Mouse (Mus musculus) neural tube, embryonic 13.5 days (tissue): ENCODE measurements around the gene Mapkbp1. TPM values are rescaled to one million over a fixed set of nuclear protein-coding genes. Genes with fewer than 3 reads are reported as not detected.

Experiments
- ATAC-seq: fragments of 200-750 bp; cut with Nextera tagmentation; 2 replicates; pipeline ENCODE4 v1.8.0; 2017; ENCODE audit warnings: low read depth, mild to moderate bottlenecking, moderate TSS enrichment, moderate library complexity
- H3K27ac ChIP-seq: fragments of 300-500 bp; sonication (generic); replicated peaks from 2 replicates; pipeline ENCODE4 v1.5.1; 2015; ENCODE audit warnings: moderate library complexity, mild to moderate bottlenecking, inconsistent platforms
- H3K27me3 ChIP-seq: fragments of 300-500 bp; sonication (generic); 2 replicates; pipeline ENCODE4 v1.6.1; 2015; ENCODE audit warnings: mild to moderate bottlenecking, inconsistent platforms
- H3K36me3 ChIP-seq: fragments of 300-500 bp; sonication (generic); 2 replicates; pipeline ENCODE4 v1.6.1; 2015; ENCODE audit warnings: mild to moderate bottlenecking, inconsistent platforms
- H3K4me1 ChIP-seq: fragments of 300-500 bp; sonication (generic); replicated peaks from 2 replicates; pipeline ENCODE4 v1.6.1; 2015; ENCODE audit warnings: inconsistent platforms
- H3K4me2 ChIP-seq: fragments of 300-500 bp; sonication (generic); 2 replicates; pipeline ENCODE4 v1.6.1; 2015; ENCODE audit warnings: inconsistent platforms, mild to moderate bottlenecking, moderate library complexity
- H3K4me3 ChIP-seq: fragments of 300-500 bp; sonication (generic); 2 replicates; pipeline ENCODE4 v1.5.1; 2015; ENCODE audit warnings: mild to moderate bottlenecking, inconsistent platforms
- H3K9ac ChIP-seq: fragments of 300-500 bp; sonication (generic); 2 replicates; pipeline ENCODE4 v1.6.1; 2015; ENCODE audit warnings: moderate library complexity, mild to moderate bottlenecking, inconsistent platforms
- H3K9me3 ChIP-seq: fragments of 300-500 bp; sonication (generic); 2 replicates; pipeline ENCODE4 v1.6.1; 2016; ENCODE audit warnings: inconsistent platforms
- WGBS: fragments of 180-500 bp; shearing (Covaris S2); methylation state at CpG from one replicate; pipeline ENCODE4 v1.1.7; 2015; 5-methylcytosine and 5-hydroxymethylcytosine counted together
- polyA plus RNA-seq: library from polyadenylated mRNA; unstranded; fragments of >200 nt; fragmentation: Nextera tagmentation; extraction: Ambion mirVana; gene quantifications from 2 replicates; pipeline ENCODE4 v1.2.1, GENCODE M21; 2015

The Mapkbp1 gene
- polyA plus RNA-seq, 1 experiment from 2014 or later = 4.5 TPM

DNA sequence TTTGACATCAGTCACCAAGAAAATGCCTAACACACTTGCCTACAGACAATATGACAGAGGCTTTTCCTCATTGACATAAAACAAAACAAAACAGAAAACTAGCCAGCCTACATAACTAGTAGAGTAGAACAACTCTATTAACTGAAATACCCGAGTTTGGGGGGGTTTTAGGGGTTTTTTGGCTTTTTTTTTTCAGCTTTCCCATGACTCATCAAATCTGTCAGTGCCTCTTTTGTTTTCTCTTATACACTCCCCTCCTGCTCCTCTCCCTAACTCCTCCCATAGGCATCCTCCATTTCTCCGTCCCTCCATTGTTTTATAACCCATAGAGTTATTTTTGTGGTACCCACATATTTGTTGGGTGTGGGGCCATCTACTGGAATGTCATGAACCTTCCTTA, 21.0 kb downstream of the Mapkbp1 start:
- Histone ChIP-seq H3K4me3 (no peak overlapping the region), H3K36me3 (peaks cover 6% of the 10 kb centered on the region; the same call in 1 of the 2 replicates), H3K27me3 (no peaks in the 10 kb centered on the region), H3K9me3 (no peaks in the 10 kb centered on the region), H3K27ac (no peak overlapping the region), H3K4me1 (peaks cover 19% of the 10 kb centered on the region), H3K4me2 (no peak overlapping the region), H3K9ac (no peak overlapping the region)
- no peak for ATAC-seq
- WGBS = 41% methylated on average over 2 of the region's 2 CpGs

DNA sequence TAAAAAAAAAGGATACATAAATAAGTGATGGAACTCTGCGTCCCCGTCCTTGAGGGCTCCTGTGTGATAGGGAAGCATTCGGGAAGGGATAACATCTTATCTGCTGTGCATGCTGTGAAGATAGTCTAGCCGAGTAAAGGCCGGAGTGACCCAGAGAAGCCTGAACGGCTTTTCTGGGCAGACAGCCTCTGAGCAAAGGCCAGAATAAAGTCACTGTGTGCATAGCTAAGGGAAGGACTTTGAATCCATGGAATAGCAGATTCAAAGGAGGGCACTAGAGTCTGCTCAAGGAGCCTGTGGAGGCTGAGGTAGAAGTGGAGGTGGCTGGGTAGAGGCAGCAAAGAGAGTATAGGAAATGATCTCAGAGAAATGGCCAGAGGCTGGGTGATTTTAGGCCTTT, 22.3 kb downstream of the Mapkbp1 start:
- Histone ChIP-seq H3K4me1 (peaks cover 15% of the 10 kb centered on the region), H3K27ac (peak overlapping the region; percentile 80), H3K9ac (no peak overlapping the region), H3K36me3 (peaks cover 12% of the 10 kb centered on the region; the same call in 1 of the 2 replicates), H3K4me3 (no peak overlapping the region), H3K9me3 (no peaks in the 10 kb centered on the region), H3K4me2 (no peak overlapping the region), H3K27me3 (no peaks in the 10 kb centered on the region)
- ATAC-seq = no peak
- WGBS = 91% methylated on average over 6 of the region's 6 CpGs

GRCm38 (mm10) chr2:119995391-119996281, 23.1 kb downstream of the Mapkbp1 start:
- Histone ChIP-seq H3K4me1 (peaks cover 15% of the 10 kb centered on the region), H3K9me3 (no peaks in the 10 kb centered on the region), H3K27me3 (no peaks in the 10 kb centered on the region), H3K36me3 (peaks cover 16% of the 10 kb centered on the region), H3K4me3 (no peak overlapping the region), H3K27ac (peak overlapping the region; percentile 80), H3K4me2 (no peak overlapping the region), H3K9ac (no peak overlapping the region)
- WGBS = 74% methylated on average over 9 of the region's 9 CpGs
- ATAC-seq = no peak; the same call in 1 of the 2 replicates

DNA sequence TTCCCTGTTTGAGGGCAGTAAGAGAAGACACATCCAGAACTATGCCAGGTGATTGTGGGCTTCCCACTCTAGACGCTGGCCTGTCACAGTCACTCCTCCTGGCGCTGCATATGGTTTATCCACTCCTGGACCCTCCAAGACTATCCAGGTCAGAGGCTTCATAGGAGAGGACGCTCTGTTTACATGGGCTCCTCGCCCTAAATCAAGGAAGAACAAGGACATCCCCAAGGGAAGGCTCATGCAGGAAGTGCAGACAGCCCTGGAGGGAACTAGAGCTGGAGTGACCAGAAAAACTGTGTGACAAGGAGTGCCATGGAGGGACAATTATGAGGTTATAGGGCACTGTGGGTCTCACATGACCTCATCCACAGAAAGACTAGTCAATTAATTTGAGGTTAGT, 24.9 kb downstream of the Mapkbp1 start:
- no peak overlapping the region for H3K4me2 ChIP-seq
- H3K9ac ChIP-seq = no peak overlapping the region
- no peak overlapping the region for H3K27ac ChIP-seq
- peaks cover 26% of the 10 kb centered on the region for H3K36me3 ChIP-seq
- peaks cover 15% of the 10 kb centered on the region for H3K4me1 ChIP-seq
- ATAC-seq = no peak
- H3K4me3 ChIP-seq = no peak overlapping the region
- WGBS = 81% methylated on average over 4 of the region's 4 CpGs
- no peaks in the 10 kb centered on the region for H3K27me3 ChIP-seq
- no peaks in the 10 kb centered on the region for H3K9me3 ChIP-seq

DNA sequence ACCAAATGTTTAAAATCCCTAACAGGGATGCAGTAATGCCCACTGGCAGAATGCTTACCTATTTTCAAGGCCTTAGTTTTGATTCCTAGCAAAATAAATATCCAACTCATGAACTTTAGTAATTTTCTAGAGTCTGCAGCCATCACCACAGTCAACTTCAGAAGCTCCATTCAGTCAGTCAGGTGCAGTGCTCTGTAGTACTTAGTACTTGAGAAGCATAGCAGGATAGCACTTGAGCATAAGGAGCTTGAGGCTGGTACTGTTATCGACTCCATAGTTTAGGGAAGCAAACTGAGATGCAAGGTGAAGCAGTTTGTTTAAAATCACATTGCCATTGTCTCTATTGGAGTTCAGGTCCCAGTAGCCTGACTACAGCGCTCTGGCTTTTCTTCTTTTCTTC, 27.2 kb downstream of the Mapkbp1 start:
- no peak for ATAC-seq
- Histone ChIP-seq H3K36me3 (peaks cover 30% of the 10 kb centered on the region), H3K27me3 (no peaks in the 10 kb centered on the region), H3K27ac (no peak overlapping the region), H3K4me3 (no peak overlapping the region), H3K9me3 (no peaks in the 10 kb centered on the region), H3K4me1 (peaks cover 13% of the 10 kb centered on the region), H3K4me2 (no peak overlapping the region), H3K9ac (no peak overlapping the region)
- 94% methylated on average over 2 of the region's 2 CpGs for WGBS

DNA sequence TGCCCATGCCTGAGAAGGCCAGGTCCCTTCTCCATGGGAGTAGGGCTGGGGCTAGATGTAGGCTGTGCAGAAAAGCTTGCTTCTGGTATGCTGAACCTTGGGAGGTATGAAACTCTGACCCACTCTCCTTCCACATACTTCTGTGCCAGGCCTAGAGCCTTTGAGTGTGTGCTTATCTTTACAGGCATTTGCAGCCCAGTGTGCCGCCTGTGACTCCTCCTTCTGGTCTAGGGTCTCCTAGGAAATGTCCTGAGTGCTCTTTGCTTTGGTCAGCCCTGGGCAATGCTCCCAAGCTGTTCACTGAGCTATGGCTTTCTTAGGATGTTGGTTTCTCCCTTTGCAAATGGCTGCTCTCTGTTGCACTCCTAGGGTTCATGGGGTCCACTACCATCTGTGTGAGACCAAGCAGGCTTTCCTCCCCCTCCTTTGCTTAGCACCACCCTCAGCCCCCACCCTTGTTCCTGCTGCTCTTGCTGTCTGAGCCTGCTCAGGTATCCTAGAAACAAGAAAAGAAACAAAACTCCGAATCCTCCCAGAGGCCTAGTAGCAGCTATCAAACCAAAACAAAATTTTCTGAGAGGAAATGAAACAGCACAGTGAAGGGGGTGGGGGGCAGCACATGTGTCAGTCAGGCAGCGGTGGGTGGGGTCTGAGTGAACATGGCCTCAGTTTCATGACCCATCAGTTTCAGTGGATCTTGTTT, 28.5 kb downstream of the Mapkbp1 start:
- no peak for ATAC-seq
- Histone ChIP-seq H3K4me1 (0 out of 2 replicates have a peak, but pooled peaks cover 3% of the 10 kb centered on the region), H3K36me3 (peaks cover 37% of the 10 kb centered on the region), H3K4me3 (no peak overlapping the region), H3K9ac (no peak overlapping the region), H3K27ac (no peak overlapping the region), H3K27me3 (no peaks in the 10 kb centered on the region), H3K4me2 (no peak overlapping the region), H3K9me3 (no peaks in the 10 kb centered on the region)
- WGBS = 83% methylated on average over 3 of the region's 3 CpGs

- Histone ChIP-seq H3K4me1 (no peaks in the 10 kb centered on the region), H3K9ac (no peak overlapping the region), H3K27ac (no peak overlapping the region), H3K27me3 (no peaks in the 10 kb centered on the region), H3K4me3 (no peak overlapping the region), H3K36me3 (peaks cover 37% of the 10 kb centered on the region), H3K4me2 (no peak overlapping the region), H3K9me3 (no peaks in the 10 kb centered on the region)
- 76% methylated on average over 4 of the region's 4 CpGs for WGBS
- ATAC-seq = no peak
Measured at GRCm38 (mm10) chr2:120001956-120002355, 29.5 kb downstream of the Mapkbp1 start.

DNA sequence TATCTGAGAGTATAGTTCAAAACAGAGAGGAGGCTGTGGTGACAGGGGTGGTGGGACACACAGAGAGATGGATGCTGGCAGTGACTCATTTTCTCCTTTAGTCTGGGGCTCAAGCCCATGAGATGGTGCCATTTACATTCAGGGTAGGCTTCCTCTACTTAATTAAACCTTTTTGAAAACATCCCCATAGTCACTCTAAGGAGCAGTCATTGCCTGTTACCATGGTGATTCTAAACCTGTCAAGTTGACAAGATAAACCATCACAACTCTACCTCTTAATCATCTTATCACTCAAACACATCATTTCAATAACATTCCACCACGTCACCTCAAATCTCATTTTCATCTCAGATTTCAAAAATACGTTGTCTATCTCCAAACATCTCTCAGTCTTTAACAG, 31.5 kb downstream of the Mapkbp1 start:
- Histone ChIP-seq H3K9me3 (no peaks in the 10 kb centered on the region), H3K4me1 (no peaks in the 10 kb centered on the region), H3K27ac (no peak overlapping the region), H3K36me3 (peaks cover 31% of the 10 kb centered on the region), H3K27me3 (no peaks in the 10 kb centered on the region), H3K9ac (no peak overlapping the region), H3K4me2 (no peak overlapping the region), H3K4me3 (no peak overlapping the region)
- 92% methylated on average over 2 of the region's 2 CpGs for WGBS
- no peak for ATAC-seq

DNA sequence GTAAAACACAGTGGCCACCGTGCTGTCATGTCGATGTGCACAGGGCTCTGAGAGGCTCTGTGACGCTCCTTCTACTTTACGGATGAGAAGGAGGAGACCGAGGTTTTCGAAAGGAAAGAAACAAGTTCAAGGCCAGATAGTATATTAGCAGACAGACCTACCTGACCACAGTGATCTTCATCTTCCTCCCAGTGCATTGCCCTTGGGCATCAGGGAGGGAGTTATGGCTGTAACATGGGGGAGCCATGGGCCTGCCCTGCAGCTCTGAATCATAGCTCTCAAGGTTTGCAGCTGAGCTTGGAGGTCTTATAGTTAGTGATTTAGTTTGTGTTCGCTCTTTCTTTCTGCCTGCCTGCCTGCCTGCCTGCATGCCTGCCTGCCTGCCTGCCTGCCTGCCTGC, 34.2 kb downstream of the Mapkbp1 start:
- H3K9ac ChIP-seq = no peak overlapping the region
- H3K4me2 ChIP-seq = no peak overlapping the region
- no peaks in the 10 kb centered on the region for H3K4me1 ChIP-seq
- ATAC-seq = no peak
- H3K27me3 ChIP-seq = no peaks in the 10 kb centered on the region
- peaks cover 15% of the 10 kb centered on the region; the same call in 1 of the 2 replicates for H3K36me3 ChIP-seq
- H3K9me3 ChIP-seq = no peaks in the 10 kb centered on the region
- WGBS = 96% methylated on average over 7 of the region's 7 CpGs
- H3K27ac ChIP-seq = no peak overlapping the region
- H3K4me3 ChIP-seq = no peak overlapping the region

DNA sequence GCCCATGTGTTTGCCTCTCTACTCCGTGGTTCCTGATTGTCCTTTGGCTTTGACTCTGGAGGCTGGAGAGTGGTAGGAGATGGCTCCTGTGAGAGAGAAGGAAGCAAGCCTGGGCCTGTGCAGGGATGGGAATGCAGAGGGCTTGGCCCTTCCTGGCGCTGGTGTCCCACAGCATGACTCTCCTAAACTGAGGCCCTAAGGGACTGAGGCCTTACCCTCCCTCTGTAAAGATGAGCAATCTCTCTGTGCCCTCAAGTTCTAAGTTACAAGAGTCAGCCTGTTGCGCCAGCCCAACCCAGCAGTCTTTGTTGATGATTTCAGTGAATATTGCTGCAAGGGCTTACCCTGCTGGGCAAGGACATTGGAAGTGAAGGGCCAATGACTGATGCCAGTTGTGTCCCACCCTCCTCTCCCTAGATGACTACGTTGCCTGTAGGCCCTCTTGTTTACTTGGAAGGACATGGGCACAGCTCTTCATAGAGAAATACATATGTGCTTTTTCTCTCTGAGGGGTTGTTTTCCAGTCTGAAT, 35.2 kb downstream of the Mapkbp1 start:
- H3K36me3 ChIP-seq = peaks cover 18% of the 10 kb centered on the region
- H3K9me3 ChIP-seq = no peaks in the 10 kb centered on the region
- H3K4me3 ChIP-seq = no peak overlapping the region
- 83% methylated on average over 4 of the region's 4 CpGs for WGBS
- H3K9ac ChIP-seq = no peak overlapping the region
- H3K4me2 ChIP-seq = no peak overlapping the region
- H3K27me3 ChIP-seq = no peaks in the 10 kb centered on the region
- H3K4me1 ChIP-seq = no peaks in the 10 kb centered on the region
- ATAC-seq = no peak
- no peak overlapping the region for H3K27ac ChIP-seq

- H3K27ac ChIP-seq = 0 out of 2 replicates have a peak overlapping the region, but pooled peaks have one; percentile 18
- ATAC-seq = no peak
- WGBS = 63% methylated on average over 4 of the region's 4 CpGs
Measured at GRCm38 (mm10) chr2:120008672-120009071, 36.2 kb downstream of the Mapkbp1 start.

More at GRCm38 (mm10) chr2:120008672-120009071, 36.2 kb downstream of the Mapkbp1 start:
- no peaks in the 10 kb centered on the region for H3K9me3 ChIP-seq
- H3K27me3 ChIP-seq = no peaks in the 10 kb centered on the region
- no peaks in the 10 kb centered on the region for H3K4me1 ChIP-seq
- H3K4me2 ChIP-seq = no peak overlapping the region
- H3K36me3 ChIP-seq = peaks cover 27% of the 10 kb centered on the region
- H3K9ac ChIP-seq = no peak overlapping the region
- H3K4me3 ChIP-seq = no peak overlapping the region
